8 mouse cellular contexts compared by ENCODE assay signal in genomic region chr9:113931375-113932099, GRCm38 (mm10). TPM values are rescaled to one million over a fixed set of nuclear protein-coding genes. Genes with fewer than 3 reads are reported as not detected.
DNase-seq lines count a peak whose midpoint lies in the region; ATAC-seq lines count a peak whose summit lies in the region.

No protein-coding gene starts in this region.

- peak overlapping the region; percentile 92 for H3K9ac ChIP-seq in embryonic facial prominence, embryonic 11.5 days (replicated peaks; ENCODE audit: low read length)
- peak overlapping the region; percentile 99 for H3K9ac ChIP-seq in heart, embryonic 12.5 days
- H3K9ac ChIP-seq in kidney, embryonic 15.5 days, result peak overlapping the region; percentile 91

- no peaks in the 10 kb centered on the region for H3K36me3 ChIP-seq in embryonic facial prominence, embryonic 11.5 days (replicated peaks; ENCODE audit: control insufficient read depth, insufficient read depth, low read depth, low read length)
- no peaks in the 10 kb centered on the region for H3K36me3 ChIP-seq in heart, embryonic 12.5 days
- H3K36me3 ChIP-seq in kidney, embryonic 15.5 days, result no peaks in the 10 kb centered on the region

- no peaks in the 10 kb centered on the region for H3K9me3 ChIP-seq in embryonic facial prominence, embryonic 11.5 days (replicated peaks; ENCODE audit: control insufficient read depth, low read length)
- no peaks in the 10 kb centered on the region for H3K9me3 ChIP-seq in heart, embryonic 12.5 days (replicated peaks)
- H3K9me3 ChIP-seq in kidney, embryonic 15.5 days (replicated peaks), result no peaks in the 10 kb centered on the region

- ATAC-seq in embryonic facial prominence, embryonic 11.5 days (replicated peaks; ENCODE audit: insufficient number of reproducible peaks, low FRiP score, low TSS enrichment, low read depth), result peak; percentile 40
- peak; percentile 57 for ATAC-seq in heart, embryonic 12.5 days (ENCODE audit: insufficient number of reproducible peaks, low FRiP score)
- peak; percentile 57 for ATAC-seq in kidney, embryonic 15.5 days (replicated peaks; ENCODE audit: low FRiP score)
- no peak for ATAC-seq in megakaryocyte-erythroid progenitor cell, adult 5-6 weeks (replicated peaks; ENCODE audit: low FRiP score, low TSS enrichment, poor library complexity, severe bottlenecking)

- no peaks in the 10 kb centered on the region for H3K27me3 ChIP-seq in embryonic facial prominence, embryonic 11.5 days (ENCODE audit: control insufficient read depth, insufficient read depth, low read length)
- no peaks in the 10 kb centered on the region for H3K27me3 ChIP-seq in heart, embryonic 12.5 days (replicated peaks)
- no peaks in the 10 kb centered on the region for H3K27me3 ChIP-seq in kidney, embryonic 15.5 days

- peak overlapping the region; percentile 80 for H3K27ac ChIP-seq in embryonic facial prominence, embryonic 11.5 days (replicated peaks; ENCODE audit: low read depth, low read length)
- peak overlapping the region; percentile 88 for H3K27ac ChIP-seq in heart, embryonic 12.5 days (ENCODE audit: poor library complexity, severe bottlenecking)
- H3K27ac ChIP-seq in kidney, embryonic 15.5 days, result peak overlapping the region; percentile 93

- peak; percentile 37 to 50 for DNase-seq in B cell, adult 2 months
- peak; percentile 43 for DNase-seq in ZHBTc4 (ENCODE audit: low read depth, low spot score)
- peak; percentile 37 for DNase-seq in embryonic facial prominence, embryonic 11.5 days (ENCODE audit: low spot score)
- DNase-seq in lung, postnatal 14 days, result peak; percentile 24
- DNase-seq in right cerebral cortex, postnatal 14 days, result peak; percentile 32

- H3K4me3 ChIP-seq in embryonic facial prominence, embryonic 11.5 days (ENCODE audit: low read depth, low read length), result peak overlapping the region; percentile 96
- H3K4me3 ChIP-seq in heart, embryonic 12.5 days, result peak overlapping the region; percentile 84
- H3K4me3 ChIP-seq in kidney, embryonic 15.5 days (replicated peaks), result peak overlapping the region; percentile 97

- under 1% methylated on average over 54 of the region's 91 CpGs for WGBS in embryonic facial prominence, embryonic 11.5 days
- WGBS in heart, embryonic 12.5 days, result 3% methylated on average over 73 of the region's 91 CpGs
- under 1% methylated on average over 45 of the region's 91 CpGs for WGBS in kidney, embryonic 15.5 days

- peak overlapping the region; percentile 80 for H3K4me2 ChIP-seq in embryonic facial prominence, embryonic 11.5 days (ENCODE audit: low read depth, low read length)
- peak overlapping the region; percentile 91 for H3K4me2 ChIP-seq in heart, embryonic 12.5 days
- peak overlapping the region; percentile 74 for H3K4me2 ChIP-seq in kidney, embryonic 15.5 days

- no peaks in the 10 kb centered on the region for H3K4me1 ChIP-seq in embryonic facial prominence, embryonic 11.5 days (ENCODE audit: control insufficient read depth, insufficient read depth, low read length)
- peaks cover 26% of the 10 kb centered on the region for H3K4me1 ChIP-seq in heart, embryonic 12.5 days (replicated peaks)
- H3K4me1 ChIP-seq in kidney, embryonic 15.5 days, result peaks cover 46% of the 10 kb centered on the region

RNA-seq across cellular contexts. Expression of gene Ubp1, which starts 0.8 kb away (rescaled TPM):
- polyA plus RNA-seq in embryonic facial prominence, embryonic 11.5 days (2014; fragmentation: Nextera tagmentation; extraction: Ambion mirVana), result 40.6 and 43.2 TPM in 2 replicates
- polyA plus RNA-seq in heart, embryonic 12.5 days (2016; fragmentation: Nextera tagmentation; extraction: Ambion mirVana), result 33.6 and 34.3 TPM in 2 replicates
- 35.1 and 37.2 TPM in 2 replicates for polyA plus RNA-seq in kidney, embryonic 15.5 days (2015; fragmentation: Nextera tagmentation; extraction: Ambion mirVana)
- 85.8 and 94.0 TPM in 2 replicates for total RNA-seq in megakaryocyte-erythroid progenitor cell, adult 5-6 weeks (2014; fragmentation: Nextera tagmentation)
- total RNA-seq in megakaryocyte-erythroid progenitor cell, adult 5-6 weeks (2017), result 76.9 and 86.7 TPM in 2 replicates
